Mouse (Mus musculus): Measurements from ENCODE around the gene Gm2888. TPM values are rescaled to one million over a fixed set of nuclear protein-coding genes. Genes with fewer than 3 reads are reported as not detected.
"Not testable (repeated sequence)": the region's sequence is repeated elsewhere in the genome, so short reads cannot be mapped to it uniquely, and the experiment has no call there.

The Gm2888 gene
- not detected in 2 replicates for polyA plus RNA-seq (2016; fragmentation: Nextera tagmentation; extraction: Ambion mirVana)

GRCm38 (mm10) chr14:3029702-3030101 lies at the start of gene Gm2888:
Gene Gm2888, plus strand, starts transcription at chr14:3030002.
- not testable (repeated sequence) for H3K9me3 ChIP-seq (replicated peaks); H3K4me1 ChIP-seq; H3K4me2 ChIP-seq; H3K9ac ChIP-seq; H3K36me3 ChIP-seq; H3K27ac ChIP-seq; H3K4me3 ChIP-seq; ATAC-seq; H3K27me3 ChIP-seq (replicated peaks)
- 62% methylated on average over 3 of the region's 3 CpGs for WGBS (ENCODE audit: insufficient replicate concordance)

- peak within 1 kb of the TSS; percentile 34 for H3K4me3 ChIP-seq
- 2% methylated on average over 30 of the region's 40 CpGs for WGBS (ENCODE audit: insufficient replicate concordance)
- not testable (repeated sequence) for H3K9me3 ChIP-seq (replicated peaks); H3K4me1 ChIP-seq; H3K9ac ChIP-seq; ATAC-seq; H3K36me3 ChIP-seq; H3K27ac ChIP-seq
- peaks cover 10% of the 10 kb centered on the region for H3K27me3 ChIP-seq (replicated peaks)
- peak within 1 kb of the TSS; percentile 60 for H3K4me2 ChIP-seq
Observed at GRCm38 (mm10) chr14:3048727-3049512, 19.1 kb downstream of the Gm2888 start, which contains the start of gene Gm2897. Gene Gm2897, plus strand, starts transcription at chr14:3049285.

GRCm38 (mm10) chr14:3049513-3049800 lies 19.7 kb downstream of the Gm2888 start:
- H3K27ac ChIP-seq; H3K36me3 ChIP-seq; ATAC-seq; H3K4me1 ChIP-seq; H3K9ac ChIP-seq; H3K9me3 ChIP-seq (replicated peaks): not testable (repeated sequence)
- Histone ChIP-seq H3K27me3 (replicated peaks) (peaks cover 10% of the 10 kb centered on the region), H3K4me3 (peak overlapping the region; percentile 34), H3K4me2 (peak overlapping the region; percentile 60)
- WGBS (ENCODE audit: insufficient replicate concordance), result under 1% methylated on average over 15 of the region's 20 CpGs

GRCm38 (mm10) chr14:3050087-3050486 lies 20.3 kb downstream of the Gm2888 start:
- H3K27me3 ChIP-seq (replicated peaks), result peaks cover 10% of the 10 kb centered on the region
- H3K9me3 ChIP-seq (replicated peaks); ATAC-seq; H3K36me3 ChIP-seq; H3K4me2 ChIP-seq; H3K9ac ChIP-seq; H3K4me3 ChIP-seq; H3K4me1 ChIP-seq; H3K27ac ChIP-seq: not testable (repeated sequence)
- 3% methylated on average over 4 of the region's 8 CpGs for WGBS (ENCODE audit: insufficient replicate concordance)

Other genes with a start within 250 kb of the Gm2888 start
- gene Gm2897, start 19.3 kb downstream of the Gm2888 start, polyA plus RNA-seq (2016; fragmentation: Nextera tagmentation; extraction: Ambion mirVana), result 0.22 TPM in 1 of 2 replicates, not detected in the other
- gene Gm10340, start 104.0 kb downstream of the Gm2888 start, polyA plus RNA-seq (2016; fragmentation: Nextera tagmentation; extraction: Ambion mirVana), result not detected in 2 replicates
- gene Gm5795, start 158.3 kb downstream of the Gm2888 start, polyA plus RNA-seq (2016; fragmentation: Nextera tagmentation; extraction: Ambion mirVana), result not detected in 2 replicates
- 0.36 and 0.75 TPM in 2 replicates for gene D830030K20Rik, start 178.5 kb downstream of the Gm2888 start, polyA plus RNA-seq (2016; fragmentation: Nextera tagmentation; extraction: Ambion mirVana)